Mouse (Mus musculus) urinary bladder, adult 2 months (tissue): Measurements from ENCODE around the gene Akr1c21. TPM values are rescaled to one million over a fixed set of nuclear protein-coding genes. Genes with fewer than 3 reads are reported as not detected.
A peak's percentile ranks its signal among the peaks of the same experiment; 100 is the strongest.
"Not testable (repeated sequence)": the region's sequence is repeated elsewhere in the genome, so short reads cannot be mapped to it uniquely, and the experiment has no call there.

Experiments used
- DNase-seq: peaks from one replicate; pipeline ENCODE4 v3.0.0; 2022; ENCODE audit warnings: low spot score
- polyA plus RNA-seq: library from polyadenylated mRNA; depleted of rRNA; stranded (reverse); fragments of >200 nt; gene quantifications from 2 replicates; pipeline ENCODE4 v1.2.3, GENCODE M21; 2012; rRNA removed

Gene Akr1c21
- not detected in 2 replicates for polyA plus RNA-seq

DNA sequence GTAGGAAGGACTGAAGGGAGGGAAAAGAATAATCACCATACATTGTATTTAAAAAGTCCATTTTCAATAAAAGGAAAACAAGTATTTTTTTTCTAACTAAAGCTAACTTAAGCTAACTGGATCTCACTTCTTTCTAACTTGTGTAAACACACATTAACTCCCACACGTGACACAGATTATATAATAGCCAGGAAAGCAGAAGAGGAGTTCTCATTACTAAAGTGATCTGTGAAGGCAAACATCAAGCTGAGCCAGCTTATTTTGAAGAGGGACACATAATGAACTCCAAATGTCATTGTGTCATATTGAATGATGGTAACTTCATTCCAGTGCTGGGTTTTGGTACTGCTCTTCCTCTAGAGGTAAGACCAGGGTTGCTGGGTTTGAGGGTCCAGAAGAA is at the start of gene Akr1c21:
Gene Akr1c21 (plus strand): TSS at position 205 of the 400 bp plus-strand sequence.
- DNase-seq = no peak

DNA sequence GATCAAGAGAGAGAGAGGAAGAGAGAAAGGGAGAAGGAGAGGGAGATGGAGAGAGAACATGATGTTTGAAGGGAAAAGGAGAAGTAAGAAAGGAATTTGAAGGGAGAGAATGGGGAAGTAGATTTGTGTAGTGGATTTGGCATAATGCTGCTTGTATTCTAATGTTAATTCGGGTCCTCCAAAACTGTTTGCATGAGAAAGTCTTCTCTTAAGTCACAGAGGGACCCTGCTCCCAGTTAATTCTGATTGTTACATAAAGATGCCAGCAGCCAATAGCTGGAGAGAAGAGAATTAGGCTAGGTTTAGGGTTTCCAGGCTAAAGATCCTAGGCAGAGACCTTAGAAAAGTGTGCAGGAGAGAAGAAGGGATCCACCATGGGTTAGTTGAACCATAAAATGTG is 14.7 kb upstream of the Akr1c21 start:
- DNase-seq = no peak

DNA sequence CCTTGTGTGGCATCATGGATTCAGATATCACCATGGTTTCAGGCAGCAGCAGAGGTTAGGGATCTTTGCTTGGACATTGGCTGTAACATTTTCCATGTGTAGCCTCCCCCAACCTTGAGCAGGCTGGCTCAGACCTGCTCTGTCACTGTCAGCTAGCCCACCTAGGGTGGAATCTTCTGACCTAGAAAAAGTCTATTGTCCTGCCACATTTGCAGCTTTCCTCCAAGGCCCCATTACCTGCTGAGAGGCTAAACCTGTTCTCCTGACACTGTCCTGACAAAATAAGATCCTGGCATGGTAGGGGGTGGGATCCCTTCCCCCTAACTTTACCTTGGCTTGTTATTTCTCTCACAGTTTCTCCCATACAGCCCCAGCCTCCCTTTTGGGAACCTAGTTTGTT is 13.4 kb upstream of the Akr1c21 start:
- no peak for DNase-seq

DNA sequence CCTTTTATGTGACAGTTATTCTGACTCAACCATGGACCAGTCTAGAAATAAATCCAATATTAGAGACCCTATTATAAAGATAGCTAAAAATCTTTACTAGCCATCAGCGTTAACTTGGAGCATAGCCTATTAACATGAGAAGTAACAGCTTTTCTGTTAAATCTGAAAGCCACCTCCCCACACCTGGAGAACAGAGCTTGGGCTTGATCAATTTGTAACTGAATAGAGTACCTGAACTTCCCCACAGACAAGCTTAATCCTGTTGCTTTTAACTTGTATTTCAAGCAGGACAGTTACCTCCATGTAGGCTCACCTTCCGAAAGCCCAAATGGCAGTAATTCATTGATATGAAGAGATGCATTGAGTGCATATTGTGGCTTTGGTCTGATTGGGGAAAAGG is 7.9 kb upstream of the Akr1c21 start:
- no peak for DNase-seq

DNA sequence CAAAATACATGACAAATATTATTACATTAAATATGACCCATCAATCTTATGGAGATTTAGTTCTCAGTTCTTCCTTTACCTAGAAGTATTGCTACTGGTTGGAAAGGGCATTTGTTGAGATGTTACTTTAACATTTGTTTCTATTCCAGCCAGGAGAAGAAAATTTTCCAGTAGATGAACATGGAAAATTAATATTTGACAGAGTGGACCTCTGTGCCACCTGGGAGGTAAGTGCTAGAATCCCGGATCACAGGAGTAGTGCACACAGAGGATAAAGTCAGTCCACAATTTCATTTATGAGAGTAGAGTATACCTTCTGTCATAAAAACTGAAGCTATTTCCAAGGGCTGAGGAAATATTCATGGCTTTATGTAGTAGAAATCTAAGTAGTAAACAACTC is 3.0 kb downstream of the Akr1c21 start:
- no peak for DNase-seq

DNA sequence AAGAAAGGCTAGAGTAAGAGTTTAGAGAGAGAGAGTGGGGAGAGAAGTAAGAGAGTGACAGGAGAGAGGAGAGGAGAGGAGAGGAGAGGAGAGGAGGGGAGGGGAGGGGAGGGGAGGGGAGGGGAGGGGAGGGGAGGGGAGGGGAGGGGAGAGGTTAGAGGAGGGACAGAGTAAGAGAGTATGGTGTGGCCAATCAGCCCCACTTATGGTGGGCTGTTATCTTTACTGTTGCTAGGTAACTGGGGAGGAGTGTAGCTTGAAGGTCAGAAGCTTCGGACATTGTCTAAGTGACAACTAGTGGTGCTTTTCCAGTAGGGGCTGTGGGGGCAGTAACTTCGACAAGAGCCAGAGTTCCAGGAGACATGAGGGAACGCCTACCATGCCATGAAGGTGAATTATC is 29.6 kb downstream of the Akr1c21 start:
- not testable (repeated sequence) for DNase-seq

DNA sequence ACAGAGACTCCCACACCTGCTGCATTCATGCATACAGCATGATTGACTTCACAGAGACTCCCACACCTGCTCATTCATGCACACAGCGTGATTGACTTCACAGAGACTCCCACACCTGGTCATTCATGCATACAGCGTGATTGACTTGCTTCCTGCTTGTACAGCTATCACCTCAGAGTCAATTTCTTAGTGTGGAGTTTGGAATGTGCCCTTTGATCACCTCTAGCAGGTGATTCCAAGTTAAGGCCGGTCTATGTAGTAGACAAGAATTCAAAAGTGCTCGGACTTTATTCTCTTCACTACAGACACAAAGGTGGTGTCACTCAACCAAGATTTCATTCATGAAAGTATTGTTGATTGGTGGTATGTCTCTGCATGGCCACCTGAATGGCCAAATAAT is 32.9 kb downstream of the Akr1c21 start:
- no peak for DNase-seq

DNA sequence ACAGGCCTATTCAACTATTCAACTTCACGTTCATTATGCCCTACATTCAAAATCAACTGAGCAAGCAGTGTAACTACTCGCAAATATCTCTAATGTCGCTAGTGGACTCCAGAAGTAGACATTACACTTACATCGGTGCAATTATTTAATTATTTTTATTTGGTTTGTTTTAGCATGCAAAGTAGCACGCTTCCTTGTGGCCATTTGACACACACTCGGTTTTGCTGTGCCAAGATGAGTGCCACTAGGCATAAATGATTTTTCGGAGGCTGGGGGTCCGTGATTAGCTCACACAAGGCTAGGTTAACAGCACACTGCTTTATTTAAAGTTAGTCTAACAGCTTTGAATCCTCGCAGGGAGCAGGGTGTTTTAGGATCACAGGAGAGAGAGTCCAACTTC is 34.7 kb downstream of the Akr1c21 start:
- DNase-seq = no peak

DNA sequence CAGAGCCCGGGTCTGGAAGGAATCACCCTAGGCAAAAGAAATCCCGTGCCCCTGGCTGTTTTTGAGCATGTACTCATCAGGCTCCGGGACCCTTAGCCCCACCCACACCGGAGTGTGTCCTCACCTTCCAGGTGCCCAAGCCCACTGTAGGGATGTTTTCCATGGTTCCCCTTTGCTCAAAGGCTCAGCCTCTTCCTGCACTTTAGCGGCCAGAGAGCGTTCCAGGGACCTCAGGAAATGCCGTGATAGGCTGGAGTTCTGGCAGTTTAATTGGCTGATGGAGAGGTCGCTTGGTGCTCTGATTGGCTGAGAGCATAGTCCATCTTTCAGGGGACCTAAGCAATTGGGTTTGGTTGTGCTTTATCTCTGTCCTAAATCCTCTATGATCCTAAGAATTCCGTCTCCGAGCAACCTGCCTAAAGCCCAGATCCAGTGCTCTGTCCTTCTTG is 35.1 kb downstream of the Akr1c21 start, which contains the start of gene Akr1e1:
Gene Akr1e1 (minus strand): TSS at position 214 of the 449 bp plus-strand sequence.
- DNase-seq = peak; percentile 71

DNA sequence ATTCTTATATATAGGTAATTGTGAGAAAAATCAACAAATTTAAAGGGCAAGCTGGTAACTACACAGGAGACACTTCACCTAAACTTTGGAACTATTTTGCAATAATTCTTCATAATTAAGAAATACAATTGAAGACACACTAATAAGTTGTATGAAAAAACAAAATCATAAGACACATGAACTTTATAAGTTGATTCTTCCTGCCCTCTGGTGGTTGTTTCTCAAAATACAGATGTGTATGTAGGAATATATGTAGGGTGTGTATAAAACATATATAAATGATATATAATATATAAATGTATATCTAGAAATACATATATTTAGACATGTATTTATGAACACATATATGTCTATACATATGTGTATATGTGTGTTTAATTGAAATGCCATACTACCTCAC is 37.0 kb downstream of the Akr1c21 start:
- DNase-seq = no peak

Other genes starting within 250 kb of the Akr1c21 start
- gene Akr1c6, start 139.8 kb upstream of the Akr1c21 start, polyA plus RNA-seq = not detected in 2 replicates
- gene Akr1c20, start 50.7 kb upstream of the Akr1c21 start, polyA plus RNA-seq = not detected in 2 replicates
- 29.6 and 34.0 TPM in 2 replicates for gene Akr1e1, start 35.1 kb downstream of the Akr1c21 start, polyA plus RNA-seq